Mouse (Mus musculus): ENCODE measurements around the gene Kcnh4. TPM values are rescaled to one million over a fixed set of nuclear protein-coding genes. Genes with fewer than 3 reads are reported as not detected.

Gene Kcnh4
- total and polyA plus RNA-seq, 3 experiments = not detected

GRCm38 (mm10) chr11:100769980-100770379 lies 10.2 kb upstream of the Kcnh4 start:
- DNase-seq (ENCODE audit: low spot score) = no peak
- Histone ChIP-seq H3K4me1 (ENCODE audit: insufficient read depth, low read depth, low read length) (peaks cover 29% of the 10 kb centered on the region), H3K9me3 (replicated peaks) (no peaks in the 10 kb centered on the region), H3K27me3 (ENCODE audit: insufficient read depth, low read length) (no peaks in the 10 kb centered on the region), H3K4me3 (ENCODE audit: low read depth, low read length) (peak overlapping the region; percentile 69; the same call in 1 of the 2 replicates), H3K36me3 (replicated peaks) (peaks cover 23% of the 10 kb centered on the region)
- no peak for ATAC-seq (ENCODE audit: extremely low read depth, insufficient number of reproducible peaks, low FRiP score, poor library complexity, severe bottlenecking)
- TF ChIP-seq POLR2AphosphoS5 (IDR thresholded peaks at IDR 0.05; ENCODE audit: insufficient replicate concordance, low read depth, low read length) (no peak), GATA1 (IDR thresholded peaks at IDR 0.05; ENCODE audit: borderline replicate concordance, low read length) (no peak), CTCF (IDR thresholded peaks at IDR 0.05; ENCODE audit: low read depth, low read length) (no peak), TAL1 (conservative IDR thresholded peaks at IDR 0.05; ENCODE audit: low read depth, low read length) (no peak), GATA2 (IDR thresholded peaks at IDR 0.05; ENCODE audit: borderline replicate concordance, low read depth, low read length) (no peak)

GRCm38 (mm10) chr11:100767871-100768270 lies 8.1 kb upstream of the Kcnh4 start:
- Histone ChIP-seq H3K4me1 (ENCODE audit: insufficient read depth, low read depth, low read length) (peaks cover 34% of the 10 kb centered on the region), H3K9me3 (replicated peaks) (no peaks in the 10 kb centered on the region), H3K36me3 (replicated peaks) (peaks cover 21% of the 10 kb centered on the region), H3K4me3 (ENCODE audit: low read depth, low read length) (no peak overlapping the region), H3K27me3 (ENCODE audit: insufficient read depth, low read length) (peaks cover 11% of the 10 kb centered on the region)
- DNase-seq (ENCODE audit: low spot score) (no peak), ATAC-seq (ENCODE audit: extremely low read depth, insufficient number of reproducible peaks, low FRiP score, poor library complexity, severe bottlenecking) (no peak)
- TF ChIP-seq TAL1 (conservative IDR thresholded peaks at IDR 0.05; ENCODE audit: low read depth, low read length) = no peak
- no peak for TF ChIP-seq GATA1 (IDR thresholded peaks at IDR 0.05; ENCODE audit: borderline replicate concordance, low read length)
- TF ChIP-seq CTCF (IDR thresholded peaks at IDR 0.05; ENCODE audit: low read depth, low read length) = no peak
- TF ChIP-seq POLR2AphosphoS5 (IDR thresholded peaks at IDR 0.05; ENCODE audit: insufficient replicate concordance, low read depth, low read length) = no peak
- TF ChIP-seq GATA2 (IDR thresholded peaks at IDR 0.05; ENCODE audit: borderline replicate concordance, low read depth, low read length) = no peak

DNA sequence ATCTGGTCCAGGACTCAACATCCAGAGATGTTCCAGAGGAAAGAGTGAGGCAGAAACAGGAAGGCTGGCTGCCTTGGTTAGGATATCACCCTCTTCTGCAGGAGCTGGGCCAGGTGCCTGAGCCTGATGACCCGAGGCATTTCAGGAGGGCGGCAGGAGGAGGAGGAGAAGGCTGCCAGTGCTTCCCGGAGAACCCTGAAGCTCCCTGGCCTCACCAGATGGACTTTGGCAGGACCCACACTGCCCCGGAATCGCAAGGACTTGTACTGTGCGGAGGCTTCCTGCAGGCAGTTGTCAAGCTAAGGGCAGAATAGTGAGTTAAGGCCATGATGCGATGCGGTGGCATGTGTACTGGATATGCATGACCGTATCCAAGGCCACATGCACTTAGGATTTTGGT lies 7.0 kb upstream of the Kcnh4 start:
- no peak for TF ChIP-seq GATA1 (IDR thresholded peaks at IDR 0.05; ENCODE audit: borderline replicate concordance, low read length)
- no peak for TF ChIP-seq CTCF (IDR thresholded peaks at IDR 0.05; ENCODE audit: low read depth, low read length)
- no peak for TF ChIP-seq GATA2 (IDR thresholded peaks at IDR 0.05; ENCODE audit: borderline replicate concordance, low read depth, low read length)
- Histone ChIP-seq H3K4me3 (ENCODE audit: low read depth, low read length) (no peak overlapping the region), H3K4me1 (ENCODE audit: insufficient read depth, low read depth, low read length) (peaks cover 41% of the 10 kb centered on the region), H3K9me3 (replicated peaks) (no peaks in the 10 kb centered on the region), H3K36me3 (replicated peaks) (peaks cover 21% of the 10 kb centered on the region), H3K27me3 (ENCODE audit: insufficient read depth, low read length) (peaks cover 23% of the 10 kb centered on the region)
- DNase-seq (ENCODE audit: low spot score) = no peak
- ATAC-seq (ENCODE audit: extremely low read depth, insufficient number of reproducible peaks, low FRiP score, poor library complexity, severe bottlenecking) = no peak

DNA sequence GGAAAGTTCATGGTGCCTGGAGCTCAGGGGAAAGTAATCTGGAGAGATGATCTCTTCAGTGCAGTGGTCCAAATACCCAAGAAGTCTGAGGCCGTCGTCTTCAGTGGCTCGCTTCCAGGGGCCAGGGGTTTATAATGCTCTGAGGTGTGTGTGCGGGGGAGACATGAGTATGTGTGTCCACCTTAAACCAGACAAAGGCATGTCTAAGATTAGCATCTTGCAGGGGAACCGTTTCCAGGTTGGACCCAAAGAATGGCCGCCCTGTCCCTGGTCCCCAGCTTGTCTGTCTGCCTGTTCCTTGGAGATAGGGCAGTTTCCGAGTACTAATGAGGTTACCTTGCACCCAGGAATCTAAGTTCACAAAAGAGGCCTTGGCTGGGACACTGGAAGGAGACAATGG lies 3.1 kb upstream of the Kcnh4 start, which contains the start of gene Hcrt:
Hcrt (minus strand) TSS at position 101 of the 400 bp plus-strand sequence.
- no peak for ATAC-seq (ENCODE audit: extremely low read depth, insufficient number of reproducible peaks, low FRiP score, poor library complexity, severe bottlenecking)
- TF ChIP-seq GATA2 (IDR thresholded peaks at IDR 0.05; ENCODE audit: borderline replicate concordance, low read depth, low read length) = no peak
- no peak for TF ChIP-seq TAL1 (conservative IDR thresholded peaks at IDR 0.05; ENCODE audit: low read depth, low read length)
- TF ChIP-seq POLR2AphosphoS5 (IDR thresholded peaks at IDR 0.05; ENCODE audit: insufficient replicate concordance, low read depth, low read length) = no peak
- TF ChIP-seq GATA1 (IDR thresholded peaks at IDR 0.05; ENCODE audit: borderline replicate concordance, low read length) = no peak
- TF ChIP-seq CTCF (IDR thresholded peaks at IDR 0.05; ENCODE audit: low read depth, low read length) = no peak
- peaks cover 60% of the 10 kb centered on the region for H3K27me3 ChIP-seq (ENCODE audit: insufficient read depth, low read length)

GRCm38 (mm10) chr11:100761547-100762045 lies 1.9 kb upstream of the Kcnh4 start:
- H3K4me1 ChIP-seq (ENCODE audit: insufficient read depth, low read depth, low read length) = peaks cover 41% of the 10 kb centered on the region
- peaks cover 71% of the 10 kb centered on the region for H3K27me3 ChIP-seq (ENCODE audit: insufficient read depth, low read length)
- TF ChIP-seq CTCF (IDR thresholded peaks at IDR 0.05; ENCODE audit: low read depth, low read length) = peak; percentile 32; the same call in 1 of the 2 replicates
- no peak for TF ChIP-seq GATA2 (IDR thresholded peaks at IDR 0.05; ENCODE audit: borderline replicate concordance, low read depth, low read length)
- peak overlapping the region; percentile 61 for H3K4me3 ChIP-seq (ENCODE audit: low read depth, low read length)
- ATAC-seq (ENCODE audit: extremely low read depth, insufficient number of reproducible peaks, low FRiP score, poor library complexity, severe bottlenecking) (no peak), DNase-seq (ENCODE audit: low spot score) (no peak)
- H3K9me3 ChIP-seq (replicated peaks) = no peaks in the 10 kb centered on the region
- H3K36me3 ChIP-seq (replicated peaks) = peaks cover 3% of the 10 kb centered on the region

More for the DNA sequence above, 3.1 kb upstream of the Kcnh4 start, which contains the start of gene Hcrt:
- peaks cover 8% of the 10 kb centered on the region for H3K36me3 ChIP-seq (replicated peaks)
- no peak for DNase-seq (ENCODE audit: low spot score)
- peaks cover 44% of the 10 kb centered on the region for H3K4me1 ChIP-seq (ENCODE audit: insufficient read depth, low read depth, low read length)
- H3K9me3 ChIP-seq (replicated peaks) = no peaks in the 10 kb centered on the region
- peak within 1 kb of the TSS; percentile 61 for H3K4me3 ChIP-seq (ENCODE audit: low read depth, low read length)

DNA sequence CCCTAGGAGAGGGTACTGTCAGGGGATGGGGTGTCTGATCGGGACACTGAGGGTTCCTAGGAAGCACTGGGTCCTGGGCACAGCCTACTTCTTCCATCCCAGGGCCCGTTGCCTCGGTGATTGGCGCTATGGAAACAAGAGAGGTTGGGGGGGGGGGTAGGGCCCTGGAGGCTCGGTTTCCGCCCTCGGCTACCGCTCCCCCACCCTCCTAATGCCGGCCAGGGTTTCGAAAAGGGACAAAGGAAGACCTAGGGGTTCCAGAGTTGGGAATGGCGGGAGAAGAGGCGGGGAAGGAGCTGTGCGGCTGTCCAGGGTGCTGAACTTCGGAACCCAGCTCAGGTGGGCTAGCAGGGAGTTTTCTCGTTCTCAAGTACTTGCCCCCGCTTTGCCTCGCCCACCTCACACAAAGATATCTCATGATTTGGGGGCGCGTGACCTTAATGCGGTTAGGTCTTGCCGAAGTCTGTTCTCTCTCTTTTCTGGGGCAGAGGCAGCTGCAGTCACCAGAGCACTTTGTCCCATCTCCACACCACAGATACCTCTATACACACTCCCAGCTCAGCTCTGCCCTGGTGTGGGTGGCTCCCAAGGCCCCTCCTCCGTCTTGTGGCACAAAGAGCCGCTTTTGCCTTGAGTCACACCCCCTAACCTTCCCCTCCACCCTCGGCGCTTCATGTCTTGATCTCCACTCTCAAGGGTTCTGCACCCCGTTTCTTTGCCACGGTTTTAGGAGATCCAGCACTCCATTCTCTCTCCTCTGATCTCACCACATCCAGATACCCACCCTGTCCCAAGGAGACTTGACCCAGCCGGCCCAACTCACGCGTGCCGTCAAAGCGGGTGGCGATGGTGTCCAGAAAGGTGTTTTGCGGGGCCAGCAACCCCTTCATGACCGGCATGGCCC lies 783 bp downstream of the Kcnh4 start:
- no peaks in the 10 kb centered on the region for H3K9me3 ChIP-seq (replicated peaks)
- peak; percentile 52 for DNase-seq (ENCODE audit: low spot score)
- H3K4me1 ChIP-seq (ENCODE audit: insufficient read depth, low read depth, low read length) = peaks cover 38% of the 10 kb centered on the region
- ATAC-seq (ENCODE audit: extremely low read depth, insufficient number of reproducible peaks, low FRiP score, poor library complexity, severe bottlenecking) = no peak
- no peaks in the 10 kb centered on the region for H3K36me3 ChIP-seq (replicated peaks)
- peaks cover 87% of the 10 kb centered on the region for H3K27me3 ChIP-seq (ENCODE audit: insufficient read depth, low read length)
- H3K4me3 ChIP-seq (ENCODE audit: low read depth, low read length) = peak overlapping the region; percentile 20; the same call in 1 of the 2 replicates
- TF ChIP-seq CTCF (IDR thresholded peaks at IDR 0.05; ENCODE audit: low read depth, low read length) = no peak
- TF ChIP-seq GATA2 (IDR thresholded peaks at IDR 0.05; ENCODE audit: borderline replicate concordance, low read depth, low read length) = no peak
- TF ChIP-seq TAL1 (conservative IDR thresholded peaks at IDR 0.05; ENCODE audit: low read depth, low read length) = no peak
- TF ChIP-seq GATA1 (IDR thresholded peaks at IDR 0.05; ENCODE audit: borderline replicate concordance, low read length) = no peak
- no peak for TF ChIP-seq POLR2AphosphoS5 (IDR thresholded peaks at IDR 0.05; ENCODE audit: insufficient replicate concordance, low read depth, low read length)

Measured in G1E (cell line).